Mouse (Mus musculus) myocyte (in vitro differentiated cells): ENCODE results near the gene Rer1.
"Not testable (repeated sequence)": the region's sequence is repeated elsewhere in the genome, so short reads cannot be mapped to it uniquely, and the experiment has no call there.

ENCODE experiments used
- CEBPB ChIP-seq: IDR thresholded peaks from 2 replicates; pipeline ENCODE4 v1.6.1; 2011; ENCODE audit warnings: mild to moderate bottlenecking, moderate library complexity; ENCODE audit not compliant: poor library complexity, insufficient read depth, severe bottlenecking
- E2F4 ChIP-seq: IDR thresholded peaks from one replicate; pipeline ENCODE4 v1.6.1; 2011; ENCODE audit warnings: mild to moderate bottlenecking, control low read depth, moderate library complexity; ENCODE audit not compliant: insufficient read depth
- MAX ChIP-seq: IDR thresholded peaks from one replicate; pipeline ENCODE4 v1.6.1; 2011; ENCODE audit warnings: low read depth, mild to moderate bottlenecking, control low read depth
- MYOD1 ChIP-seq, 3 experiments: IDR thresholded peaks; one replicate each; pipeline ENCODE4 v1.6.1; 2011; ENCODE audit warnings: control low read depth in 2 of 3, low read depth in 2 of 3, mild to moderate bottlenecking in 2 of 3, moderate library complexity in 1 of 3; ENCODE audit not compliant: insufficient read length in 2 of 3, control insufficient read depth in 1 of 3
- MYOG ChIP-seq, 3 experiments: IDR thresholded peaks; one replicate each; pipeline ENCODE4 v1.6.1; 2011; ENCODE audit warnings: control low read depth in 2 of 3, low read depth in 2 of 3, mild to moderate bottlenecking in 2 of 3; ENCODE audit not compliant: insufficient read length in 2 of 3, control insufficient read depth in 1 of 3, insufficient read depth in 1 of 3
- POLR2A ChIP-seq: IDR thresholded peaks from one replicate; pipeline ENCODE4 v1.6.1; 2011; ENCODE audit warnings: low read depth, mild to moderate bottlenecking, control low read depth, moderate library complexity; ENCODE audit not compliant: insufficient read length
- POLR2AphosphoS2 ChIP-seq: IDR thresholded peaks from one replicate; pipeline ENCODE4 v1.6.1; 2011; ENCODE audit warnings: low read depth, control low read depth; ENCODE audit not compliant: insufficient read length
- REST ChIP-seq: IDR thresholded peaks from one replicate; pipeline ENCODE4 v1.6.1; 2011; ENCODE audit warnings: mild to moderate bottlenecking, control low read depth, moderate library complexity; ENCODE audit not compliant: insufficient read depth, insufficient read length
- SRF ChIP-seq: IDR thresholded peaks from one replicate; pipeline ENCODE4 v1.6.1; 2011; ENCODE audit warnings: low read depth; ENCODE audit not compliant: control insufficient read depth, insufficient read length
- TCF12 ChIP-seq: IDR thresholded peaks from one replicate; pipeline ENCODE4 v1.6.1; 2011; ENCODE audit warnings: mild to moderate bottlenecking, control low read depth; ENCODE audit not compliant: poor library complexity, insufficient read depth, severe bottlenecking
- TCF3 ChIP-seq: IDR thresholded peaks from one replicate; pipeline ENCODE4 v1.6.1; 2011; ENCODE audit warnings: low read depth, control low read depth; ENCODE audit not compliant: insufficient read length
- USF1 ChIP-seq: IDR thresholded peaks from one replicate; pipeline ENCODE4 v1.6.1; 2011; ENCODE audit warnings: low read depth, mild to moderate bottlenecking, control low read depth, moderate library complexity

DNA sequence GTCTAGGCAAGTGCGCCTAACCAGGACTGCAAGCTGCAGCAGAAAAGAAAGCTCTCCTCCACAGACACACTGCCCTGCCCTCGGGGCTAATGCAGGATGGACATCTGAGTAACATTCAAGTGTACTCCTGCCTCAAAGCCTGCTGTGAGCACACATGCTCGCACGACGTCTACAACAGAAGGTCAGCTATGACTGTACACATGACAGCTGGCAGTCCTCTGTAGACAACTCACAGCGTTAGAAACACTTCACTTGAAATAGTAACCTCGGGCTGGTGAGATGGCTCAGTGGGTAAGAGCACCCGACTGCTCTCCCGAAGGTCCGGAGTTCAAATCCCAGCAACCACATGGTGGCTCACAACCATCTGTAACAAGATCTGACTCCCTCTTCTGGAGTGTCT lies 7.4 kb downstream of the Rer1 start:
- not testable (repeated sequence) for TF ChIP-seq MAX; POLR2A; POLR2AphosphoS2; MYOD1 (IDR thresholded peaks at IDR 0.05; ENCODE audit: control insufficient read depth in 1 of 3, insufficient read length in 2 of 3, low read depth in 2 of 3); USF1; SRF; E2F4; TCF12; REST; CEBPB; MYOG (IDR thresholded peaks at IDR 0.05; ENCODE audit: control insufficient read depth in 1 of 3, insufficient read depth in 1 of 3, insufficient read length in 2 of 3, low read depth in 2 of 3); TCF3
